Mouse (Mus musculus): ENCODE results near the gene Gmfg. TPM values are rescaled to one million over a fixed set of nuclear protein-coding genes. Genes with fewer than 3 reads are reported as not detected.

The Gmfg gene
- polyA plus RNA-seq, 1 experiment from 2014 or later = 11.8 TPM

DNA sequence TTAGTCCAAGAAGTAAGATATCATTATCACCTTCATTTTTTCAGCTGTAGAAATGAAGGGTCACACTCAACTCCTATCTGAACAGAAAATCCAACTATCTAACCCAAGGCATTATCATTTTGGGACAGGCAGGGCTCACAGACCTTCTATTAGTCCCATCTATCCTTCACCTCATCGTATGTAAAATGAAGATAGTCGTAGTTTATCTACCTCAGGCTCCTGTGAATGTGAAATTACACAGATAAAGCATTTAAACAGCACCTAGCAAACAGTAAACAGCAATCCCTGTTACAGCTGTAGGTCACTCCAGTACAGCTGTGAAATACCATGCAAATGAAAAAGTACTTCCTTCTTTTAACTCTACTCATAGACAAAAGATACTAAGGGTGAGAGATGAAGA lies 5.0 kb upstream of the Gmfg start:
- 95% methylated on average over 2 of the region's 2 CpGs for WGBS
- no peak overlapping the region for H3K27ac ChIP-seq (ENCODE audit: low read depth, low read length)
- peaks cover 18% of the 10 kb centered on the region; the same call in 1 of the 2 replicates for H3K36me3 ChIP-seq (ENCODE audit: control insufficient read depth, insufficient read depth, low read length)

DNA sequence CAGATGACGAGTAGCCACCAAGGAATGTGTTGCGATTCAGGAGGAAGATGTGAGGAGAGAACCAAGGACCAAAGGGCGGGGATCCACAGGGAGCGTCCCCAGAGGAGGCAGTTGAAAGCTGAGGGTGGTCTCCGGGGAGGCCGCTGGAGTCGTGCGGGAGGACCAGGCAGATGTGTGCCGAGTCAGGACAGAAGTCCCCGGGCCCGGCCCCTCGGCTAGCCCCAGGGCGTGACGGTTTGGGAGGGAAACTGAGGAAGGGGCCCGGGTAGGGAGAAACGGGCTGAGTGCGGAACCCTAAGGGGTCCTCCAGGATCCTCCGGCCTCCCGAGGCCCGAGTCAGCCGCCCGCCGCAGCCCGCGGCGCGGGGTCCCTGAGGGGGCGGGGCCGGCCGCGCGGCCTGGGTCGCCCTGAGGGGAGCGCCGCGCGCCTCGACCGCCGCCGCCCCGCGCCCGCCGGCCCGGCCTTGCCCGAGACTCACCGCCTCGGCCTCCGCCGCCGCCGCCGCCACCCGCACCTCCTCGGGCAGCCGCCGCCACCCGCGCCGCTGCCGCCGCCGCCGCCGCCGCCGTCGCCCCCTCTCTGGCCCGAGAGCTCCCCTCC lies 1.5 kb upstream of the Gmfg start:
- Histone ChIP-seq H3K4me1 (ENCODE audit: control insufficient read depth, insufficient read depth, low read length) (0 out of 2 replicates have a peak, but pooled peaks cover 15% of the 10 kb centered on the region), H3K9ac (ENCODE audit: low read depth, low read length) (peak overlapping the region; percentile 93), H3K9me3 (ENCODE audit: control insufficient read depth, low read length) (no peaks in the 10 kb centered on the region), H3K4me3 (ENCODE audit: low read length) (peak overlapping the region; percentile 93), H3K4me2 (replicated peaks; ENCODE audit: low read depth, low read length) (peak overlapping the region; percentile 77), H3K27me3 (ENCODE audit: control insufficient read depth, insufficient read depth, low read length) (no peaks in the 10 kb centered on the region), H3K27ac (ENCODE audit: low read depth, low read length) (no peak overlapping the region), H3K36me3 (ENCODE audit: control insufficient read depth, insufficient read depth, low read length) (peaks cover 15% of the 10 kb centered on the region; the same call in 1 of the 2 replicates)
- peak; percentile 25 for ATAC-seq (ENCODE audit: low FRiP score, low TSS enrichment)
- WGBS = under 1% methylated on average over 21 of the region's 70 CpGs

More for the DNA sequence above, 5.0 kb upstream of the Gmfg start:
- Histone ChIP-seq H3K9ac (ENCODE audit: low read depth, low read length) (no peak overlapping the region), H3K4me2 (replicated peaks; ENCODE audit: low read depth, low read length) (no peak overlapping the region), H3K9me3 (ENCODE audit: control insufficient read depth, low read length) (no peaks in the 10 kb centered on the region), H3K27me3 (ENCODE audit: control insufficient read depth, insufficient read depth, low read length) (no peaks in the 10 kb centered on the region), H3K4me3 (ENCODE audit: low read length) (no peak overlapping the region), H3K4me1 (ENCODE audit: control insufficient read depth, insufficient read depth, low read length) (0 out of 2 replicates have a peak, but pooled peaks cover 13% of the 10 kb centered on the region)
- no peak for ATAC-seq (ENCODE audit: low FRiP score, low TSS enrichment)

DNA sequence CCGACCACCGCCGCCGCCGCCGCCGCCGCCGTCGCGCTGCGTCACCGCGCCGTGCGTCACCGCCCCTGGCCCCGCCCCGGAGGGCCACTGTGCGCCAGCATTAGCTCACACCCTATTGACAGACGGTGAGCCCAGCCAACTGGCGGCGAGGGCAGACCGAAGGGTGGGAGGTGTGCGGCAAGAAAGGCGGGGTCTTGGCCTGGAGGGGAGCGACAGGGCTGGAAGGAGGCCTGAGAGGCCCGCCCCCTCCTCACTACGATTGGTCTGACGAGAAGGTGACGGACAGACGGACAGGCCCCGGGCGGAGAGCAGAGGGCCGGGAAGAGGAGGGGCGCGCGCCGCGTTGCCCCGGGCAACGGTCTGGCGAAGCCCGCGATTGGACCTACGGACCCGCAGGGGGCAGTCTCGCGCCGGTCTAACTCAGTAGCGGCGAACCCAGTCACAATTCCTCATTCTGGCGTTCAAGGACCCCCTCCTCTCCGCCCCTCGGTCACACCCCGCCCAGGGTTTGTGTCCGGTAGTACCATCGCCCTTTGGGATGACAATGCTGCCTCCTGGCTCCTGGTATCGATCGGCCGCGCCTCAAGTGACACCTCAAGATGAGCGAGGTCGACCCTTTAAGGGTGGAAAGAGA lies 859 bp upstream of the Gmfg start:
- H3K36me3 ChIP-seq (ENCODE audit: control insufficient read depth, insufficient read depth, low read length) = peaks cover 14% of the 10 kb centered on the region; the same call in 1 of the 2 replicates
- H3K9me3 ChIP-seq (ENCODE audit: control insufficient read depth, low read length) = no peaks in the 10 kb centered on the region
- WGBS = under 1% methylated on average over 57 of the region's 64 CpGs
- H3K4me3 ChIP-seq (ENCODE audit: low read length) = peak overlapping the region; percentile 93
- peak overlapping the region; percentile 63 for H3K4me2 ChIP-seq (replicated peaks; ENCODE audit: low read depth, low read length)
- 0 out of 2 replicates have a peak, but pooled peaks cover 15% of the 10 kb centered on the region for H3K4me1 ChIP-seq (ENCODE audit: control insufficient read depth, insufficient read depth, low read length)
- H3K9ac ChIP-seq (ENCODE audit: low read depth, low read length) = peak overlapping the region; percentile 93
- peak; percentile 98 for ATAC-seq (ENCODE audit: low FRiP score, low TSS enrichment)
- peak overlapping the region; percentile 61 for H3K27ac ChIP-seq (ENCODE audit: low read depth, low read length)
- no peaks in the 10 kb centered on the region for H3K27me3 ChIP-seq (ENCODE audit: control insufficient read depth, insufficient read depth, low read length)

DNA sequence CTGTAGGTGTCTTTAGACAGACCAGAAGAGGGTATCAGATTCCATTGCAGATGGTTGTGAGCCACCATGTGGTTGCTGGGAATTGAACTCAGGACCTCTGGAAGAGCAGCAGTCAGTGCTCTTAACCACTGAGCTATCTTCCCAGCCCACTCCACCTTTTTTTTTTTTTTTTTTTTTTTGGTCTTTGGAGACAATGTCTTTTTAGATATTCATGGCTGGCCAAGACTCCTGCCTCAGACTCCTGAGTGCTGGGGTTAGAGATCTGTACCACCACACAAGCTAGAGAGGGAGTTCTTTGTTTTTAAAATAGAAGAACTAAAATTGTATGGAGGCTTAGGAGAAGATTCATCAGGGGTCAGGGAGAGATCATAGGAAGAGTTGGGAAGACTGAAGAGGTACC lies 717 bp downstream of the Gmfg start:
- H3K9me3 ChIP-seq (ENCODE audit: control insufficient read depth, low read length) = no peaks in the 10 kb centered on the region
- no peaks in the 10 kb centered on the region for H3K27me3 ChIP-seq (ENCODE audit: control insufficient read depth, insufficient read depth, low read length)
- no peak overlapping the region for H3K4me3 ChIP-seq (ENCODE audit: low read length)
- no peak for ATAC-seq (ENCODE audit: low FRiP score, low TSS enrichment)
- H3K4me1 ChIP-seq (ENCODE audit: control insufficient read depth, insufficient read depth, low read length) = 0 out of 2 replicates have a peak, but pooled peaks cover 15% of the 10 kb centered on the region
- H3K4me2 ChIP-seq (replicated peaks; ENCODE audit: low read depth, low read length) = no peak overlapping the region
- peaks cover 6% of the 10 kb centered on the region; the same call in 1 of the 2 replicates for H3K36me3 ChIP-seq (ENCODE audit: control insufficient read depth, insufficient read depth, low read length)
- no peak overlapping the region for H3K9ac ChIP-seq (ENCODE audit: low read depth, low read length)
- H3K27ac ChIP-seq (ENCODE audit: low read depth, low read length) = no peak overlapping the region

DNA sequence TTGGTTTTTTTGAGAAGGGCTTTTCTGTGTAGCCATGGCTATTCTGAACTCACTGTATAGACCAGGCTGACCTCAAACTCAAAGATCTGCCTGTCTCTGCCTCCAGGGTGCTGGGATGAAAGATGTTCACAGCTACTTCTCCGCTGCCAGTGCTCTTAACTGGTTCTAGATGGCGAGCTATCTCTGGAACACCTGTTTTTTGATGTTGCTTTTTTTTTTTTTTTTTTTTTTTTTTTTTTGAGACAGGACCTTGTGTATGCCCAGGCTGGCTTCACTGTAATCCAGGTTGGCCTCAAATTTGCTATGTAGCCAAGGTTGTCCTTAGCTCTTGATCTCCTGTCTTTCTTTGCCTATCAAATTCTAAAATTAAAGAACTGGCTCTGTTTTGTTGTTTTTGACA lies 1.5 kb downstream of the Gmfg start:
- H3K9me3 ChIP-seq (ENCODE audit: control insufficient read depth, low read length) = no peaks in the 10 kb centered on the region
- no peak overlapping the region for H3K27ac ChIP-seq (ENCODE audit: low read depth, low read length)
- WGBS = 85% methylated on average over 2 of the region's 2 CpGs
- H3K9ac ChIP-seq (ENCODE audit: low read depth, low read length) = no peak overlapping the region
- no peaks in the 10 kb centered on the region; the same call in 1 of the 2 replicates for H3K36me3 ChIP-seq (ENCODE audit: control insufficient read depth, insufficient read depth, low read length)
- no peak overlapping the region for H3K4me2 ChIP-seq (replicated peaks; ENCODE audit: low read depth, low read length)
- ATAC-seq (ENCODE audit: low FRiP score, low TSS enrichment) = no peak
- no peaks in the 10 kb centered on the region for H3K27me3 ChIP-seq (ENCODE audit: control insufficient read depth, insufficient read depth, low read length)
- no peak overlapping the region for H3K4me3 ChIP-seq (ENCODE audit: low read length)
- 0 out of 2 replicates have a peak, but pooled peaks cover 11% of the 10 kb centered on the region for H3K4me1 ChIP-seq (ENCODE audit: control insufficient read depth, insufficient read depth, low read length)

DNA sequence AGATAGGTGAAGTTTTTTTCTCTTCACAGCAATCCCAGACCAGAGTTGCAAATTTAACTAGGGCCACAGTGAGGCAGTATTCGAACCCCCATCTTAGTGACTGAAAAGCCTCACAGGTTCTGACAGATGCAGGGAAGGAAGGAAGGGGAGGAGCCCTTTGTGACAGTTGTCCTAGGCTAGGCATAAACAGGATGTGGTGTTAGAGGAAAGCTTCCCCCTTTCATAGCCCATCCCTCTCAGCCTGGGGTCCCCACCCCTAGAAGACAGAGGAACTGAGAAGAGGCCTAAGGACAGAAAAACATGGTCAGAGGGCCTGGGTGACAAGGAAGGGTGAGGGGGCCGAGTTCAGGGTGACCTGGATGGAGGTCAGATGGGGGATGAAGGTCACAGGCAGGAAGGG lies 3.5 kb downstream of the Gmfg start:
- Histone ChIP-seq H3K27ac (ENCODE audit: low read depth, low read length) (no peak overlapping the region), H3K36me3 (ENCODE audit: control insufficient read depth, insufficient read depth, low read length) (no peaks in the 10 kb centered on the region), H3K27me3 (ENCODE audit: control insufficient read depth, insufficient read depth, low read length) (no peaks in the 10 kb centered on the region), H3K9me3 (ENCODE audit: control insufficient read depth, low read length) (no peaks in the 10 kb centered on the region), H3K4me1 (ENCODE audit: control insufficient read depth, insufficient read depth, low read length) (0 out of 2 replicates have a peak, but pooled peaks cover 3% of the 10 kb centered on the region), H3K4me3 (ENCODE audit: low read length) (no peak overlapping the region), H3K4me2 (replicated peaks; ENCODE audit: low read depth, low read length) (no peak overlapping the region), H3K9ac (ENCODE audit: low read depth, low read length) (no peak overlapping the region)
- no peak for ATAC-seq (ENCODE audit: low FRiP score, low TSS enrichment)
- 63% methylated on average over 2 of the region's 2 CpGs for WGBS

DNA sequence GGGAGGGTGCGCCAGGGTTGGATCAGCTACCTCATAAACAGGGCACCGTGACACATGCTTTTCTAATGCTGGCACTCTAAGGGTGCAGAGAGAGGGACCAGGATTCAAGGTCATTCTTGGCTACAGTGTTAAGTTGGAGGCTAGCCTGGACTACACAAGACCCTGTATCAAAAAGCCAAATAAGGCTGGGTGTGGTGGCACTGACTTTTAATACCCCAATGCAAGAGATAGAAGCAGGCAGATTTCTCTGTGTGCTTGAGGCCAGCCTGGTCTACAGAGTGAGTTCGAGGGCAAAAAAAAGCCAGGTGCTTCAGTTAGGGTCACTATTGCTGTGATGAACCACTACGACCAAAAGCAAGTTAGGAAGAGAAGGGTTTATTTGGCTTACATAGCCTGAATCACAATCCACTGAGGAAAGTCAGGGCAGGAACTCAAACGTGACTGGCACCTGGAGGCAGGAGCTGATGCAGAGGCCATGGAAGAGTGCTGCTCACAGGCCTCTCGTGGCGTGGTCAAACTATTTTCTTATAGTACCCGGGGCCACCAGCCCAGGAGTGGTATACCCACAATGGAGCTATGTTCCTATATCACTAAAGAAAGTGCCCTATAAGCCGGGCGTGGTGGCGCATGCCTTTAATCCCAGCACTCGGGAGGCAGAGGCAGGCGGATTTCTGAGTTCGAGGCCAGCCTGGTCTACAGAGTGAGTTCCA lies 4.7 kb downstream of the Gmfg start:
- 84% methylated on average over 13 of the region's 14 CpGs for WGBS
- no peak overlapping the region for H3K27ac ChIP-seq (ENCODE audit: low read depth, low read length)
- H3K9ac ChIP-seq (ENCODE audit: low read depth, low read length) = no peak overlapping the region
- no peak overlapping the region for H3K4me2 ChIP-seq (replicated peaks; ENCODE audit: low read depth, low read length)
- H3K4me1 ChIP-seq (ENCODE audit: control insufficient read depth, insufficient read depth, low read length) = 0 out of 2 replicates have a peak, but pooled peaks cover 3% of the 10 kb centered on the region
- no peak for ATAC-seq (ENCODE audit: low FRiP score, low TSS enrichment)
- H3K36me3 ChIP-seq (ENCODE audit: control insufficient read depth, insufficient read depth, low read length) = no peaks in the 10 kb centered on the region
- H3K9me3 ChIP-seq (ENCODE audit: control insufficient read depth, low read length) = no peaks in the 10 kb centered on the region
- no peaks in the 10 kb centered on the region for H3K27me3 ChIP-seq (ENCODE audit: control insufficient read depth, insufficient read depth, low read length)
- no peak overlapping the region for H3K4me3 ChIP-seq (ENCODE audit: low read length)

DNA sequence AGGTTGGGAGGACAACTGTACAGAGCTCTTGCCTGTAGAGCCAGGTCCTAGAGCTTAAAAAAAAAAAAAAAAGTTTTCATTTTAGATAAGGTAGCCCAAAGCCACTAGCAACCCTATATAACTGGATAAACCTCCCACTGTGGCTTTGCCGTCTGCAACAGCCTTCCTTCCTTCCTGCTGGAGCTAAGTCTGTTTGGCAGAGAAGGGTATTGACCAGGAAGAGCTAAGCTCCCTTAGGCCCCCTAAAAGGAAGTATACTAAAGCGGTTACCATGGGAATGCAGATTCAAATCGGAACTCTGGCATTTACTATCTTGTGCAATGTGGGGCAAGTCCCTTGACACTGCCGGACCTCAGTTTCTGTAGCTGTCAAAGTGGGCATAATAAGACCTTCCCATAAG lies 5.4 kb downstream of the Gmfg start:
- Histone ChIP-seq H3K9me3 (ENCODE audit: control insufficient read depth, low read length) (no peaks in the 10 kb centered on the region), H3K36me3 (ENCODE audit: control insufficient read depth, insufficient read depth, low read length) (no peaks in the 10 kb centered on the region), H3K4me3 (ENCODE audit: low read length) (no peak overlapping the region), H3K9ac (ENCODE audit: low read depth, low read length) (no peak overlapping the region), H3K4me2 (replicated peaks; ENCODE audit: low read depth, low read length) (no peak overlapping the region), H3K4me1 (ENCODE audit: control insufficient read depth, insufficient read depth, low read length) (no peaks in the 10 kb centered on the region), H3K27ac (ENCODE audit: low read depth, low read length) (no peak overlapping the region), H3K27me3 (ENCODE audit: control insufficient read depth, insufficient read depth, low read length) (no peaks in the 10 kb centered on the region)
- 44% methylated on average over 4 of the region's 4 CpGs for WGBS
- no peak for ATAC-seq (ENCODE audit: low FRiP score, low TSS enrichment)

All from kidney, embryonic 14.5 days (tissue).